Mouse (Mus musculus) liver (tissue): ENCODE measurements around the gene Mrvi1.
A peak's percentile ranks its signal among the peaks of the same experiment; 100 is the strongest.

Experiments used
- DNase-seq: peaks from one replicate; pipeline ENCODE4 v3.0.0-alpha.2; 2020; ENCODE audit warnings: mixed read lengths

Gene Mrvi1

DNA sequence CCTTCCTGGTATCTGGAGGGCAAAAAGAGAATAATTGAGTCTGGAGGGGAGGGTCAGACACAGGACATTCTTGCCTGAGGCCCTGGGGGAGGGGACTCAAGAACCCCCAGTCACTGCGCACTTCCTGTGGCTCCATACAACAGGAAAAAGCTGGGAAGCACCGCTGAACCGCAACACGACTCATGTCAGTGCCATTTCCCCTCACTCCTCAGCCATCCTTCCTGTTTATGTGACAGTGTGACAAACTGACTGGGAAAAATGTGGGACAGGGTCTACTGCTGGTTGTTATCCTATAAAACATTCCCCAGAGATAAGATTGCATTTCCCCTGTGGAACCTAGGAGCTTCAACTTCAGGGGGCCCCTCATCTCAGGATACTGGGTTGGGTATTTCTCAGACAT lies 105.3 kb downstream of the Mrvi1 start:
- DNase-seq: peak; percentile 33

DNA sequence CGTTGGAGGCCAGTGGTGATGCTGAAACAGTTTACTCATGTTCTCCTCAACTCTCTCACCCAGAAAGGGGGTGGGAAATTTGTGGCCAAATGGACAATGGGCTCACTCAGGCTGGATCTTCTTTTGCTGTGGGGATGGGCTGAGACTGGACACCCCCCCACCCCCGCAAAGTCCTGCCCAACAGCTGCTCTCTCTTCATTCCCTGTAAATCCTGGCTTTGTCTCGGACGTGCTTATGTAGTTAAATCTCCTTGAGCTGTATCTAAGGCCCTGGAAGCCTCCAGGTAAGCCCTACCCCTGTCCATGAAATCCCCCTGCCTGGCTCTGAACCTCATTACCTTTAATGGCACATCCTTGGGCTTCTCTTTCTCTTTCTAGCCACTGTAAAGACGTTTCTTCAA lies 113.5 kb downstream of the Mrvi1 start:
- DNase-seq: no peak

DNA sequence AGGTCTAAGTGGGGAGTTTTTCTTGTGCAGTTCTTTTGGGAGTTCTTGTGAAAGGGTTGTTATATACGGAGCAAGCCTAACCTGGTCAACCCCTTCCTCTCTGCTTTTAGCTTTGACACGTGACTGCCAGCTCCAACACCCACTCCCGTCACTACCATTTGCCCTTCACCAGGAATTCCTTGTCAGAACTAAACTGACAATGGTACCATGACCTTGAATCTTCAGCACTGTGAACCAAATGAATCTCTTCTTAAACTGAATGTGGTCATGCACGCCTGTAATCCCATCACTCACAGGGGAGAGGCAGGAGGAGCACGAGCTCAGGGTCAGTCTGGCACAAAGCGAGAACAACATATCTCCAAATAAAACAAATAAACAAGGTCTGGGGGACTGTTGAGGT lies 115.1 kb downstream of the Mrvi1 start:
- no peak for DNase-seq

DNA sequence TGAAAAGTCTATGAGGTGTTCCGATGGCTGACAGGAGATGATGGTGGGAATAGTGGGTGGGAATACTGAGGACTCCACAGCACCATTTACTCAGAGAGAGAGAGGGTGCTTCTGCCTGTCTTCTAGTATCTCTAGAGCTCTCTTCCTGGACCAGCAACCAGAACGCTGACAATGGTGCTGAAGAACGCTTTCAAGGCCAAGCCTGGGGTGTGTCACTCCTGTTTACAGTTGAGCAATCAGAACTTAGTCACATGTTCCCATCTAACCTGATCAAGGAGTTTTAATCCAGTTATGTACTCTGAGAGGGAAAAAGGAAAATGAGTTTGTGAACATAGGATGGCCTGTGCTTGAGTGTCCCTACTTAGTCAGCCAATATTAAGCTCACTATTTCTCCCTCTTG lies 116.2 kb downstream of the Mrvi1 start:
- no peak for DNase-seq

DNA sequence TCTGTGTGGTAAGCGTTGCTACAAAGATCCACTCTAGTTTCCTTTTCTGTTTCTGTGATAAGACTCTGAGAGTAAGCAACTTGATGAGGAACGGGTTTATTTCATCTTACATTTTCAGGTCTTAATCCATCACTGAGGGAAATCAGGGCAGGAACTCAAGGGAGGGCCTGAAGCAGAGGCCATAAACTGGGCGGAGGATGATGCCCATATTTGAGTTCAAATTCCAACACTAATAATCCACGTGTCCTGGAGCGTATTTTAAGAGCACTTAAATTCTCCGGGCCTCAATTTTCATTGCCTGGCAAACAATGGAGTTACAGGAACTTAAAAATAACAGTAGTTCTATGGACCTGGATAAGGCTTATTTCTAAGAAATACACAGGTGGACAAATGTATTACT lies 116.7 kb downstream of the Mrvi1 start:
- DNase-seq: no peak

DNA sequence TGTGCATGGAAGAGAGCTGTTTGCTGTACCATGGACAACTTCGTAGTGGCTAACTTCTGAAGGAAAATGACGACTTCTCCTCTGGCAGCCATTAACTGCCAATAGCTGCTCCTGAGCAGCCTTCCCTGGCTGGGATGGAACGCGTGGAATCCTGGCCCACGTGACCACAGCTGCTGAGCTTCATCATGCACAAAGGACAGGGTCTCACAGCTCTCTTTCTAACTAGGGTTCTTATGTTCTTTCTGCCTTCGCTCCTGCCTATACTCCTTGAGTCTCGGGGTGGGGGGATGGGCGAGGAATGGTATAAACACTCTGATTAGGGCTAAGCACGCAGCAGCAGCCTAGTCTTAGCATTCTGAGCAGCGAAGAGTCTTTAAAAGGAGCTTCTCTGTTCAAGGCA lies 117.2 kb downstream of the Mrvi1 start:
- no peak for DNase-seq

DNA sequence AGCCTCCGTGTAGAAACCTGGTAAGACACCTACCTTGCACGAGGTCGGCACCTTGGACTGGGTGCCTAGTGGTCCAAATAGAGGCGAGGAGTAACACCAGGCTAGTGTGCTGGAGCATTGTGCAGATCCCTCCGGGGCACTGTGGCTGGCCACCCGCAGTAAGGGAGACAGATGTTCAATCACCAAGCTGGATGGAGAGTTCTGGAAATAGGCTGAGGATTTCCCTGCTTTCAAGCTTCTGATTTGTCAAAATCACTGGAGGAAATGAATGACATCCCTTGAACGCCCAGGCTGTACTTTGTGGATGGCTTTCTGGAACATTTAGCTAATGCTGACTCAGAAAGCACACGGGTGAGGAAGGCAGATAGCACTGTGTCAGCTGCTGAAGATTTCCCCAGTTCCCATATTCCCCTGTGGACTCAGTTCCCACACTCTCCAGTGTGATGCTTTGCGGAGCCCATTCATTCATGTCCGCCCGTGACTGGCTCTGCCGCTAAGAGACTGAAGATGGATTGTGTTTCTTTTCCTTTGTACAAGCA lies 119.4 kb downstream of the Mrvi1 start, which contains the start of gene Lyve1:
Gene Lyve1 (minus strand): TSS at position 489 of the 539 bp plus-strand sequence.
- no peak for DNase-seq

DNA sequence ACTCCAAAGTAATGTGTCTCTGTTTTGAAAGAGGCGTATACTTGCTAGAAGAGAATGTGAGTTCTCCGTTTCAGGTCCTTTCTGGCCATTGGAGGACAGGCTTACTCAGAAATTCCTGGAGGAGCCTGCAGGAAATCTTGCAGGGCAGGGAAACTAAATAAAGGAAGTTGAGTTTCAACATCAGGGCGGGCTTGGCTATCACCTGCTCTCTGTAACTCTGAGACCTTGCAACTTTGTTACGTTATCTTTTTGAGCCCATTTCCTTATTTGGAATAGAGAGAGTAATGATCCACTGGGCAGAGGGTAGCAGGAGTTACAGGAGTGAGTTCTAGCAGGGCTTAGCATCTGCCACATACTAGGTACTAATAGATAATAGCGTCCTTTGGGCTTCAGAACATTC lies 122.1 kb downstream of the Mrvi1 start:
- DNase-seq: no peak

DNA sequence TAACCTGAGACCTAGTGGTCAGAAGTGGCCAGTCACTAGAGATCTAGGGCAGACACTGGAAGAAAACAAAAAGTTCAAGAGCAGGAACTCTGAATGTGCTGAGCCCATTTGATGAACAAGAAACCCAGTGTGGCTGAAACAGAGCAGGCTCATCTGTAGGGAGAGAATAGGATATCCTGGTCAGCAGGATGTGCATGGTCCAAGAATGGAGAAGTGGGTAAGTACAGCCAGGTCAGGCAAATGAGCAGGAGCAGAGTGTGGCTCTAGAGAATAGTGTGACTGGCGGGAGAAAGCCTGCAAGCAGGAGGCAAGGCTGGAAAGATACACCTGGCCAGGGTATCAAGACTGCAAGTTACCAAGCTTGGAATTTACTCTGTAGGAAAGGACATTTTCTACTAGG lies 126.7 kb downstream of the Mrvi1 start:
- DNase-seq: no peak

DNA sequence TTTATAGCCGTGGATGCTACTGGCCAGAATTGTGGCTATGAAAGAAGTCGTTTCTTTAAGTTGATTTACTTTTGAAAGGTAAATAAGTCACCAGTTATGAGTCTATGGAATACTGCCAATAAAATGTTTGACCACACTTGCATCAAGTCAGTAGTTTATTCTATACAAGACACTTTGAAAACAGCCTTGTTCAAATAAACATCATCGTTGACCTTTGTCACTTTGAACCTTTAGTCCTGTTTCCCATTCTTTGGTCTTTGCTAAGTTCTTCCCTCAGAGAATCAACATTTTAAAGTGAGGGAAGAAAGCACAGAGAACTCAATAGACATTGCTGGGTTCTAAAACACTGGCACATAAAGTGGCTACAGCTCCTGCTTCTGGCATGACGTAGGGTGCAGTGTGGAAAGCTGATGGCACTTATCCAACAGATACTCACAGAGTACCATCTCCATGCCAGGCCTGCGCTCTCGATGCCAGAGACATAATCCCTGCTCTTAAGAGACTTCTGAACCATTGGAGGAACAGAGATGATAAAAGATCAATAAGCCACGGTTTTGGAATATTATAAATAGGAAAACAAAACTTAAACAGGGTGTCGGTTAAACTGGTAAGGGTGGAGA lies 127.2 kb downstream of the Mrvi1 start:
- no peak for DNase-seq

DNA sequence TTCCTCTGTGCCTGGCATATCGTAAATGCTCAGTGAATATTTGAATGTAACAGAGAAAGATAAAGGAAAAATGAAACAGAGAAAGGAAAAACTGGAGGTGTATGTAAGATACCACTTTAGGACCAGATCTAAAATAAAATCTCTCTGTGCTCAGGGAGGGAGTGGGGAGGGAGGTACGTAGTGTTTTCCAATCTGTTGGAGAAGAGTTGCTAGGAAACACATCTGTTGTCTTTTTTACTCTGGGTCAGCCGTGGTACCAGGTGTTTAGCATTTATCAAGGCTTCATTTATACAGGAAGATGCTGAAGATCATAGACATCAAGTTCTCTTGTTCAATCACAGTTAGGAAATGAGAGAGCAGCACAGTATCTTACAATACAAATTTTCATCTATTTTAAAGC lies 127.7 kb downstream of the Mrvi1 start:
- no peak for DNase-seq

DNA sequence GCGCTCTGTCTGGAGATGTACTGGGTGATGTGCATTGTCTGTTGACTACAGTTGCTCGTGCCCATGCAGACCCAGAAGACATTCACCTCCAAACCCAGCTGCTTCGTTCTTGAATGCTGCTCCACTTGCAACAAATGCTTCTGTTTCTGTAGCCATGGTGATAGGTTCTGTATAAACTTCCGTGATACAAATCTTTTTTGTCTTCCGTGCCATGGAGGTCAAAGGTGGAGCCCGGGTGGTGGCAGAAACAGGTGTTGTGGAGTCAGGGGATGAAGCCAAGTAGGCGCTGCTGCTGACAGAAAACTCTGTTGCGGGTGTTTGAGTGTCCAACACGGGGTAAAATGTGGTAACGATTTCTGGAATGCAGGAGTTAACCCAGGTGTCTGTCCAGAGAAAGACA lies 128.7 kb downstream of the Mrvi1 start:
- DNase-seq: no peak

DNA sequence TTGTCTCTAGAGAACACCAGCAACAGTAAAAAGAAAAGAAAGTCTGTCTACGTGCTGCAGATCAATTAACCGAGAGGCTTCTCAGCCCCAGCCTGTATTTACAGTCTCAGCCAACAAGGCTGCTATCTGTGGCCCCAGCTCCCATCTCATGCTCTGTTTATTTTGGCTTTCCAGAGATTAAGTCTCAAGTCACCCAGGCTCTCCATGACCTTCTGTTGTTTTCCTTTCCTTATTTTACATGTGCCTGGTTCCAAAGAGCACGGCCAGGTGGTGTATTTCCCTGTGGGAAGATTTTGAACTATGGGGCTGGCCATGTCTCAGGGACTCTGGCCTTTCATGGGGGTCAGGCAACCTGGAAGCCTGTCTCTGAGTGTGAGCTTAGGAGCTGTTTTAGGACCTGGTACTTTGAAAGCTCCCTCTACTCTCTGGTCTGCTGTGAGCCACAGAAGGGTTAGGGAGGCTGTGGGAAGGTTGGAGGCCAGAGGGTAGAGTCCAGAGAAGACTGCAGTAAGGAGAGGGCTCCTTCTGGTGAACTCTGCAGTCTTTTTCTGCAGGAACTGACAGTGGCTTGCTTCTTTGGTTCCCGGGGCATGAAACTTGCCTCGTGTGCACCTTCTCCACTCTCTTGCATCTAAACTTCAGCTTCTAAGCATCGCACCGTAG lies 130.6 kb downstream of the Mrvi1 start:
- no peak for DNase-seq

DNA sequence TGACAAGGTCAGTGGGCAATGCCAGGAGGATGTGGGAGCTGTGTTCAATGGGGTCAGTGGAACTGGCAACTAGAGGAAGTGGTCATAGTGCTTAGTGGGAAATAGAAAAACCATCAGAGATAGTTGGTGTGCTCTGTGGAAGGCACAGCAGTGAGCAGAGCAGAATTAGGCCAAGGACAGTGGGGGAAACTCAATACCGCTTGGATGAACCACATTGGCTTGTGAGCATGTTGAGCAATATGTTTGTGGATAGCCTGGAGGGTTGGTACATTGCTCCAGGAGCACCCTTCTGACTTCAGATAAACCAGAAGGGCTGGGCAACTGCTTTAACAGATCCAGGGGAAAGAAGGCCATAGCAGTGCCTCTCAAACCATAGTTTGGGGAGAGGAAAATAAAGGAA lies 133.9 kb downstream of the Mrvi1 start:
- DNase-seq: no peak

DNA sequence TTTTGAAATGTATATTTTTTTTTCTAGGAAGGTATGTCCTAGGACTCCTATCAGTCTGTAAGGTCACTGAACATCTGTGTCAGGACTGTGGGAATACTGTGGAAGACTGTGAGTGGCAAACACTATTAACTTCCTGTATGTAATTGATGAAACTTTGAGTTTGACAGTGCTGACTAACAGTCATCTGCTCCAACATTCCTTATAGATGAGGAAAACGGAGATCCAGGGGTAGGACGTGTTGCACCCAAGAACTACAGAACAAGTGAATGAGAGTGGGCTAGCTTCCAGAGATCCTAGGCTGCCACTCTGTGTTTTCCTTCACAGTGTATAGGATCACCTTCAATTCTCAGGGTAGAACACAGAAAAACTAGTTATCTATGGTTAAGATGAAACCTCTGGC lies 134.9 kb downstream of the Mrvi1 start:
- DNase-seq: no peak

DNA sequence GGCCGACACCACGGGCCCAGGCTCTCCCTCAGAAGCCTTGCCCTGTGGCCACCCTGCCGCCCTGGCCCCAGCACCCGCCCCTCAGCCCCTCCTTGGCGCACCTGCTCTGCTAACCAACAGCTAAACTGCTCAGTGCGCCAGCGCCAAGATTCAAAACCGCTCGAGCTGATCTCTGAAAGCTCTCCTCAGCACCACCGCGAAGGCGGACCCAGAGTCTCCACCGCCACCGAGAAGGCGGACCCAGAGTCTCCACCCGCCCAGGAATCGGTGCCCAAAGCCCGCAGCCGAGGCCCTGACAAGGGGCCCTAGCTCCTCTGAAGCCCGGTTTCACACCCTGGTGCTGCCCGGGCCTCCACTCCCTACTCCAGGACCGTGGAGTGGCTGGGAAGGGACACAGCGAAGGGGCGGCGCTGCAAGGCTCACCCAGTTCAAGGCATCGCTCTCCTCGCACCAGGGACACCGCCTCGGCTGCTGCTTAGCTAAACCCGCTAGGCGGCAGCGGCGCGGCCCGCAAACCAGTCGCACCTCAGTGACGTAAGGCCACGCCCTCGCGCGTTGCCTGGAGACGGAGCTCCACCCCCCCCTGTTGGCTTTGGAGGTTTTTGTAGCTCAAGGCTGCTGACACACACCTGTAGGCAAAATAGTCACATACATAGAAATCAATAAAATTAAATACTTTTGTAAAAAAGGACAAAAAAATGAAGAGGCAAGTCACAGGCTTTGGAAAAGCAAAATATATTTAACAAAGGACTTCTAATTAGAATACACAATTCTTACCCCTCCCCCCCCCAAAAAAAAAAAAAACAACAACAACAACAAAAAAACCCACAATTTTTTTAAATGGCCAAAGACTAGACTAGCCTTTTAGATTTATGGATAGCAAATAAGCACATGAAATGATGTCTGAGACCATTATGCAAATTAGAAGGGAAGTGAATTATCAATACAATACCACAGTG lies 138.1 kb downstream of the Mrvi1 start, which contains the start of gene Rnf141:
Gene Rnf141 (minus strand): TSS at position 542 of the 959 bp plus-strand sequence.
- DNase-seq: peak; percentile 97

DNA sequence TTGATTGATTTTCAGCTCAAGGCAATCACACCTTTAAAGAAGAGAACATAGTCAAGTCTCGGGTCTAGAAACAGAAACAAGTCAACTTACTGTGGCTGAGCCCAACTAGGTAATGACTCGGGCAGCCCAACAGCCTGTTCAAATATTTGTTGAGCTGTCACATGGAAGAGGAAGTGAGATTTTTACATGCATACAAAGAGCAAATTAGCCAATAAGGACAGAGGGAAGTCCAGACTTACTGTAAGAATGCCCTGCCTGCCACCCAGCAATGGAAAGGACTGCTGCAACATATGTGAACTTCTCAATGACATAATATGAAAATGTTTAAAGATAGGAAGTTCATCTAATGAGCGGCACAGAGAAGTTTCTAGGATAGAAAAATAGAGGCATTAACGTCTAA lies 141.9 kb downstream of the Mrvi1 start:
- no peak for DNase-seq

DNA sequence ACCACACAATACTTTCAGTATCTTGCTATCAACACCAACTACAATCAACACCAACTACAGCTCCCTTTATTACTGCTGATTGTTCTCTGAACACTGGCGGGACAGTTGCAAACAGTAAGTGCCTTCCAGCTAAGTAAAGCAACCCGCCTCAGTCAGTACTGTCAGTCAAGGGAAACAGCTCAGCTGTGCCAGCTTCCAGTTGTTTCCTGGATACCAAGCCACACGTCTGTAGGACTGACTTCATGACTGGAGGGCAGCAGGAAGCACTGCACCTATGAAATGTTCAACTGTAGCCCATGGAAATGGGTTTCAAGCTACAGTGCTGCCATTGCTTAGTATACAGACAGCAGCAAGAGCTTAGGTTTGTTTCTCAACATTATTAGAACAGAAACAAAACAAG lies 147.7 kb downstream of the Mrvi1 start:
- no peak for DNase-seq

DNA sequence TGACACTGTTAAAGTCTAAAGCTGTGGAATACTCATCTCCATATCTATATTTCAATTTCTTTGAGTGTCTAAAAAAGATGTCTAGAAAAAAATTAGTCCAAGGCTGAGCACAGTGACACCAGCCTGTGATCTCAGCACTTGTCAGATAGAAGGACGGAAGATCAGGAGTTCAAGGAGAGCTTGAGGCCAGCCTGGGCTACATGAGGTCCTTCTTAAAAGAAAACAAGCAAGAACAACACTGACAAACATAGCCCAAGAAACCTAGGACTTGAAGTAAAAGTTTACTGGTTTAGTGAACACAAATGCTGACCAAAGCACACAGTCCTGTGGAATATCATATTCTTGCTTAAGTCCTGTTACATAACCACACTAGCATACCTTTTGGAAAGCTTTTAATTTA lies 148.2 kb downstream of the Mrvi1 start:
- DNase-seq: no peak

DNA sequence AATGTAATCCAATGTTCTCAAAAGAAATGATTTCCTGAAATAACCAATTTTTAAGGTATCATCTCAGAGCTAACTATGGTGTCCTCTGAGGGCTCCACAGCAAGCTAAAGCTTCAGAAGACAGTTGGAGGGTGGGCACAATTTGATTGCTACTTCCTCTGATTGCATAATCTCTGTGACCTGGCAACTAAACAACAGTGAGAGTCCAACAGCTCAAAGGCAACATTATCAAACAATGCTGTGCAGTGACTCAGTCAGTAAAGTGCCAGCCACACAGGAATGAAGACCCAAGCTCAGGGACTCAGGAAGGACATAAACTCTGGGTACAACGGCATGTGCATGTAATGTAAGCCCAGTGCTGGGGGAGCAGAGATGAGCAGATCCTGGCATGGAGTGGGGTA lies 149.2 kb downstream of the Mrvi1 start:
- no peak for DNase-seq

DNA sequence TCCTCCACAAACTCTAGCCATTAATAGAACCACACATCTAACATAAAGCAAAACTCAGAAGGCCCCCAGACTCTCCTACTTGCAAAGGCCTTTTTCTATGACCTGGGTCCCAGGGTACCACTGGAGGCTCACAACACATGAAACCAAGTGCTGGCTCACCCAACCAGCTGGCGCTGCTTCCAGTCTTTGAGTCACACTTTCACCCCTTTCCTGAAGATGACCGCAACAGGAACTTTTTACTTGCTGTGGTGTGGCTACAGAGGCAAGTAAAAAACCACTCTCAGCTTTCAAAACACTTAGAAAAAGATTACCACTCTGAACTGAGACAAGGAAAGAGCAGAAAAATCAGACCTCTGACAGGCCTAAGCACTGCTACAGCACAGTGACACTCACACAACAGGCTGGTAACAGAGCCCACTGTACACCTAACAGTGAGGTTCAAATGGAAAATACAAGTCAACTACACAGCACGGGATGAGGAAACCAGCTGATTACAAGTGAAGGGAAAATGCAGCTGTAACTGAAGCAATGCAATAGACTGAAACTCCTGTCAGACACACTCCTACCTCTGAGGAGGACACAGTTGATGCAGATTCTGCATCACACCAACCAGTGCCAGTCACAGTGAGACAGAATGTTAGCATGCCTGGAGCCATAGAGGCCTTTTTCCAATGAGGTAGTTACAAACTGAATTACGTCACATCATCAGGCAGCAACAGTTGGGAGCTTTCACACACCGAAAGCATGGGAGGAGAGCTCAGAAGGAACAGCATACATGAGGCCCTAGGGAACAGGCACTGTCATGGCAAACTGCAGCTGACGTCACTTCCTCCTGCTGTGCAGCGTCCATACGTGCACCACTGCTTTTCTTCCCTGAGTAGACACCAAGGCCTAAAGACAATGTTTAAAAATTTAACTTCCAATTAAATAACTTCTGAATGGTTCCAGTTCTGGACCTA lies 158.0 kb downstream of the Mrvi1 start:
- DNase-seq: no peak

DNA sequence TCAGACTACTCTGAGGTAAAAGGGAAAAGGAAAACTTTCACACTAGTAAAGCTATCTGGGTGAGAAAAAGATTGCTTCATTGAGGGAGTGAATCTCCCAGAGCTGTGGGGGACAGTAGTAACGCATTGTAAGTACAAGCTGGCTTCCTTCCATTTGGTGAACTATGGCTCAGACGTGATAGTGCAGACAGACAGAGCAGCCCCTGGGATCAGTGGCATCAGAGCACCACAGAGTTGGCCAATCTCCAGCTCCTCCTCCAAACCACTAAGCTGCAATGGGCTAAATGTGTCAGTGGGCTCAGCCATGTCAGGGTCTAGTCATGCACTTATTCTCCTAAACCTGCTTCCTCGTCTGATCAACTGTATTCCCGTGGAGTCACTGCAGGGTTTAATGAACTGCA lies 158.7 kb downstream of the Mrvi1 start:
- no peak for DNase-seq
